16 mouse cellular contexts compared by ENCODE assay signal in genomic region chr2:13767532-13768411, GRCm38 (mm10). TPM values are rescaled to one million over a fixed set of nuclear protein-coding genes. Genes with fewer than 3 reads are reported as not detected.
DNase-seq lines count a peak whose midpoint lies in the region; ATAC-seq and TF ChIP-seq lines count a peak whose summit lies in the region.
"Had no signal": no experiment of that assay in that cellular context is flagged by ENCODE, and none has a peak within 500 bp of the region (broad histone marks: within the 10 kb centered on the region; RNA-seq: fewer than 3 reads in every experiment).

No protein-coding gene starts in this region.

- ATAC-seq in heart, embryonic 15.5 days (replicated peaks; ENCODE audit: insufficient number of reproducible peaks, insufficient read depth, low FRiP score, low read depth) = no peak
- 0 out of 2 replicates have a peak, but pooled peaks have one; percentile 52 for ATAC-seq in lung, embryonic 15.5 days (ENCODE audit: borderline replicate concordance, extremely low read depth, low FRiP score, low TSS enrichment)
- 0 out of 2 replicates have a peak, but pooled peaks have one; percentile 22 for ATAC-seq in granulocyte monocyte progenitor cell, adult 5-6 weeks (replicated peaks; ENCODE audit: poor library complexity, severe bottlenecking)
- no peak for ATAC-seq in forebrain, postnatal 0 days
- ATAC-seq: CD4-positive, CD25-positive, alpha-beta regulatory T cell, adult 4 months; forebrain, embryonic 14.5 days had no signal

- intact Hi-C loops in heart, postnatal 10 days (cut with DNase I) = no loop called here

- H3K27ac ChIP-seq in heart, embryonic 15.5 days = peak overlapping the region; percentile 12; the same call in 1 of the 2 replicates
- H3K27ac ChIP-seq in lung, embryonic 15.5 days = peak overlapping the region; percentile 15; the same call in 1 of the 2 replicates
- no peak overlapping the region for H3K27ac ChIP-seq in forebrain, postnatal 0 days (ENCODE audit: low read depth, low read length)
- H3K27ac ChIP-seq: midbrain, embryonic 10.5 days had no signal

- TF ChIP-seq CTCF in forebrain, postnatal 0 days (IDR thresholded peaks at IDR 0.05; ENCODE audit: low read depth) = no peak

- no peak overlapping the region for H3K9ac ChIP-seq in heart, embryonic 15.5 days
- H3K9ac ChIP-seq in lung, embryonic 15.5 days = no peak overlapping the region
- H3K9ac ChIP-seq in forebrain, postnatal 0 days = no peak overlapping the region

- no peaks in the 10 kb centered on the region for H3K9me3 ChIP-seq in heart, embryonic 15.5 days (replicated peaks)
- no peaks in the 10 kb centered on the region for H3K9me3 ChIP-seq in lung, embryonic 15.5 days
- H3K9me3 ChIP-seq in forebrain, postnatal 0 days (ENCODE audit: low read length) = no peaks in the 10 kb centered on the region
- H3K9me3 ChIP-seq: midbrain, embryonic 10.5 days had no signal

- no peaks in the 10 kb centered on the region for H3K36me3 ChIP-seq in heart, embryonic 15.5 days
- H3K36me3 ChIP-seq in lung, embryonic 15.5 days = no peaks in the 10 kb centered on the region
- H3K36me3 ChIP-seq in forebrain, postnatal 0 days (ENCODE audit: insufficient read depth) = no peaks in the 10 kb centered on the region
- H3K36me3 ChIP-seq: midbrain, embryonic 10.5 days had no signal

- whole genome bisulfite sequencing in heart, embryonic 15.5 days = 57% methylated on average over 9 of the region's 9 CpGs
- WGBS in lung, embryonic 15.5 days = 46% methylated on average over 9 of the region's 9 CpGs
- 56% methylated on average over 9 of the region's 9 CpGs for WGBS in forebrain, postnatal 0 days

- no peak overlapping the region for H3K4me2 ChIP-seq in heart, embryonic 15.5 days
- no peak overlapping the region for H3K4me2 ChIP-seq in lung, embryonic 15.5 days
- H3K4me2 ChIP-seq in forebrain, postnatal 0 days (ENCODE audit: low read depth) = no peak overlapping the region

- H3K4me3 ChIP-seq in heart, embryonic 15.5 days = no peak overlapping the region
- H3K4me3 ChIP-seq in lung, embryonic 15.5 days = no peak overlapping the region
- H3K4me3 ChIP-seq in forebrain, postnatal 0 days (ENCODE audit: low read depth, low read length) = no peak overlapping the region
- H3K4me3 ChIP-seq: midbrain, embryonic 10.5 days had no signal

- no peak for DNase-seq in heart, postnatal 10 days
- DNase-seq in lung, postnatal 36 days = no peak
- DNase-seq in R1 (ENCODE audit: low read depth, low spot score) = peak; percentile 87
- no peak for DNase-seq in forebrain, postnatal 0 days
- DNase-seq: cerebellum, adult 18-20 months; kidney, postnatal 10 days; right cerebral cortex, adult 18-20 months; spleen, adult 18-20 months; thymus, postnatal 36 days had no signal

- H3K27me3 ChIP-seq in heart, embryonic 15.5 days = no peaks in the 10 kb centered on the region
- no peaks in the 10 kb centered on the region for H3K27me3 ChIP-seq in lung, embryonic 15.5 days
- H3K27me3 ChIP-seq in forebrain, postnatal 0 days (ENCODE audit: insufficient read depth, low read length) = no peaks in the 10 kb centered on the region

- no peaks in the 10 kb centered on the region for H3K4me1 ChIP-seq in heart, embryonic 15.5 days (replicated peaks)
- no peaks in the 10 kb centered on the region for H3K4me1 ChIP-seq in lung, embryonic 15.5 days
- no peaks in the 10 kb centered on the region for H3K4me1 ChIP-seq in forebrain, postnatal 0 days (ENCODE audit: insufficient read depth)
- H3K4me1 ChIP-seq: midbrain, embryonic 10.5 days had no signal

RNA-seq across cellular contexts. Expression of gene St8sia6, which starts 26.1 kb away (rescaled TPM):
- 1.00 and 1.4 TPM in 2 replicates for polyA plus RNA-seq in heart, embryonic 15.5 days (2015; fragmentation: Nextera tagmentation; extraction: Ambion mirVana)
- 1 to 10 TPM; 1.3 to 1.8 TPM for total RNA-seq in heart, postnatal 10 days (2021)
- 2.7 and 2.9 TPM in 2 replicates for polyA plus RNA-seq in lung, embryonic 15.5 days (2015; fragmentation: Nextera tagmentation; extraction: Ambion mirVana)
- total RNA-seq in granulocyte monocyte progenitor cell, adult 5-6 weeks (2014; fragmentation: Nextera tagmentation) = 0.38 and 1.9 TPM in 2 replicates
- total RNA-seq in granulocyte monocyte progenitor cell, adult 5-6 weeks (2017) = 1.1 and 2.8 TPM in 2 replicates
- total RNA-seq in forebrain, postnatal 0 days (2014; rRNA removed) = 0.69 and 1.3 TPM in 2 replicates
- 0.75 and 1.2 TPM in 2 replicates for polyA plus RNA-seq in forebrain, postnatal 0 days (2015; fragmentation: Nextera tagmentation; extraction: Ambion mirVana)
- polyA plus RNA-seq: liver, adult 2 months had no signal

Comparison
In these comparisons a context has a peak if more than half of its experiments do, and no peak if none do; other contexts are left out.
1. ATAC-seq: peak in lung, embryonic 15.5 days (single experiment) and granulocyte monocyte progenitor cell, adult 5-6 weeks (single experiment); none in heart, embryonic 15.5 days (single experiment) and forebrain, postnatal 0 days (single experiment).